ENCODE assay signal across 9 mouse cellular contexts in genomic region chr6:24456097-24456496, GRCm38 (mm10). TPM values are rescaled to one million over a fixed set of nuclear protein-coding genes. Genes with fewer than 3 reads are reported as not detected.
DNase-seq lines count a peak whose midpoint lies in the region; ATAC-seq and TF ChIP-seq lines count a peak whose summit lies in the region.
"Had no signal": no experiment of that assay in that cellular context is flagged by ENCODE, and none has a peak within 500 bp of the region (broad histone marks: within the 10 kb centered on the region; RNA-seq: fewer than 3 reads in every experiment).

No protein-coding gene starts in this region.

- CTCF ChIA-PET in Patski (lab: Charles Lee), result no interaction called here

- peak; percentile 43 to 55 for DNase-seq in heart, postnatal 10 days
- DNase-seq in heart, adult 11 months, result no peak
- DNase-seq in Patski (ENCODE audit: low read depth, low spot score), result no peak
- peak; percentile 87 to 88 for DNase-seq in cerebellum, postnatal 14 days
- peak; percentile 47 for DNase-seq in gastrocnemius, postnatal 10 days
- DNase-seq in layer of hippocampus, postnatal 10 days (ENCODE audit: low spot score in 2 of 2), result peak; percentile 74 to 79
- peak; percentile 68 for DNase-seq in urinary bladder, postnatal 14 days (ENCODE audit: low spot score)

- TF ChIP-seq CTCF in Patski (IDR thresholded peaks at IDR 0.05), result peak; percentile 74

- peak; percentile 60 for ATAC-seq in Patski
- ATAC-seq in megakaryocyte-erythroid progenitor cell, adult 5-6 weeks (replicated peaks; ENCODE audit: low FRiP score, low TSS enrichment, poor library complexity, severe bottlenecking), result peak; percentile 77

- H3K27me3 ChIP-seq in Patski, result peaks cover 6% of the 10 kb centered on the region
- H3K27me3 ChIP-seq: limb, embryonic 15.5 days had no signal

- POLR2A ChIA-PET in Patski (lab: Charles Lee), result no interaction called here

- intact Hi-C loops in heart, postnatal 10 days (cut with DNase I), result no loop called here

- in situ Hi-C loops in Patski (cut with MboI; ENCODE audit: low pct_unique_long_range_greater_than_20kb), result no loop called here

RNA-seq across cellular contexts. Expression of gene Iqub, which starts 58.8 kb away (rescaled TPM):
- under 1 TPM; 0.17 to 0.25 TPM for total RNA-seq in heart, postnatal 10 days (2021)
- not detected for polyA plus RNA-seq in Patski (2021)
- under 1 TPM in 1 of 2 experiments, not detected in 1; 0.07 TPM for total RNA-seq in gastrocnemius, postnatal 10 days (2021)
- total RNA-seq in layer of hippocampus, postnatal 10 days (2021), result 1 to 10 TPM; 1.1 to 1.3 TPM
- total RNA-seq in megakaryocyte-erythroid progenitor cell, adult 5-6 weeks (2014; fragmentation: Nextera tagmentation), result not detected in 2 replicates
- 0.19 TPM in 1 of 2 replicates, not detected in the other for total RNA-seq in megakaryocyte-erythroid progenitor cell, adult 5-6 weeks (2017)

Comparison
In these comparisons a context has a peak if more than half of its experiments do, and no peak if none do; other contexts are left out.
1. DNase-seq: peak in heart, postnatal 10 days (2 of 2), cerebellum, postnatal 14 days (2 of 2), gastrocnemius, postnatal 10 days (single experiment), layer of hippocampus, postnatal 10 days (2 of 2) and urinary bladder, postnatal 14 days (single experiment); none in heart, adult 11 months (single experiment) and Patski (single experiment).